Mouse (Mus musculus) CH12.LX (cell line): ENCODE results near the gene Riok1.

Source experiments
- CTCF ChIP-seq, 2 experiments: IDR thresholded peaks in 1 of 2; conservative IDR thresholded peaks in 1 of 2; 2 replicates each; pipeline ENCODE4 v1.5.1; 2011 to 2012; ENCODE audit warnings: low read depth in 2 of 2, low read length in 2 of 2, improper control_type of control experiment in 1 of 2, inconsistent platforms in 1 of 2, mild to moderate bottlenecking in 1 of 2, moderate library complexity in 1 of 2
- MAFK ChIP-seq: IDR thresholded peaks from 2 replicates; pipeline ENCODE4 v1.6.1; 2011; ENCODE audit warnings: low read length, improper control_type of control experiment; ENCODE audit not compliant: insufficient replicate concordance

DNA sequence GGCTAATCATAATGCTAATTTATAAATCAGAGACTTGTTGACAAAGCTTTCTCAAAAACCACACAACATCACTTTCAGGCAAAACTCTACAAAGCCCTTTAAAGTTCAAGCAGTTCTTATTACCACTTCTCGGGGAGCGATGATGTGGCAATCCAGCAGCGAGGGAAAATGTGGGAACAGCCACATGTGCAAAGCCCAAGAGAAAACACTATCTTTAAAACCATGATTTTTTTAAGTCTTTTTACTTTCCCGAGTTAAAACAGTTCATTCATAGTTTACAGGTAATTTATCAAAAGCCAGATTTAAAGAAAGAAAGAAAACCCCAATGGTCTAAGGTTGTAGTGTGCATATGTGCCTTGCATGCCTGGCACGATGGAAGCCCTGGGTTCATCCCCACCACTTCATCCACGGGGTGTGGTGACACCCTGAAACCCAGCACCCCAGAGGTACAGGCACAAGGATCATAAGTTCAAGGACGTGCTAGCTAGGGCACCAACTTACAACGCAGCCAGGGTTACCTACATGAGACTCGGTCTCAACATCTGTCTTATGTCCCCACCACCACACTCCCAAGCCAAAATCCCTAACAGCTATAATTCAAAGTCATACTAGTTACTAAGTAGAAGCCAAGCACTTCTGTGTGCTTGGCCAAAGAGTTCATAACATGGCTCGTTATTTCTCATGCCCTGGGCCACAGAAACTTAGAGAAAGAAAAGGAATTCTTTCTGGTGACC, 44.0 kb upstream of the Riok1 start:
- TF ChIP-seq MAFK (no peak), CTCF (conservative IDR thresholded peaks at IDR 0.05 in 1 of 2, IDR thresholded peaks at IDR 0.05 in 1 of 2; ENCODE audit: low read depth in 2 of 2, low read length in 2 of 2) (no peak)
